Comparison of ENCODE assay signal across 8 mouse cellular contexts in genomic region chr19:6304787-6305516, GRCm38 (mm10). TPM values are rescaled to one million over a fixed set of nuclear protein-coding genes. Genes with fewer than 3 reads are reported as not detected.
A peak's percentile ranks its signal among the peaks of the same experiment; 100 is the strongest.
DNase-seq lines count a peak whose midpoint lies in the region; ATAC-seq and TF ChIP-seq lines count a peak whose summit lies in the region.

No protein-coding gene starts in this region.

- peaks cover 54% of the 10 kb centered on the region for H3K4me1 ChIP-seq in midbrain, embryonic 10.5 days
- H3K4me1 ChIP-seq in midbrain, embryonic 15.5 days: peaks cover 4% of the 10 kb centered on the region; the same call in 1 of the 2 replicates
- peaks cover 11% of the 10 kb centered on the region; the same call in 1 of the 2 replicates for H3K4me1 ChIP-seq in intestine, embryonic 15.5 days (replicated peaks)
- peaks cover 5% of the 10 kb centered on the region for H3K4me1 ChIP-seq in spleen, adult 2 months (ENCODE audit: control insufficient read depth, insufficient read depth, insufficient read length)

- H3K9me3 ChIP-seq in midbrain, embryonic 10.5 days (replicated peaks): no peaks in the 10 kb centered on the region
- H3K9me3 ChIP-seq in midbrain, embryonic 15.5 days: no peaks in the 10 kb centered on the region
- no peaks in the 10 kb centered on the region for H3K9me3 ChIP-seq in intestine, embryonic 15.5 days

- peak; percentile 88 for DNase-seq in midbrain, embryonic 10.5 days (ENCODE audit: low spot score)
- peak; percentile 88 to 92 for DNase-seq in cerebellum, postnatal 36 days
- peak; percentile 95 for DNase-seq in gastrocnemius, adult 18-20 months (ENCODE audit: low spot score)
- peak; percentile 70 to 91 for DNase-seq in left cerebral cortex, postnatal 10 days (ENCODE audit: extremely low spot score in 1 of 2, low spot score in 2 of 2)
- peak; percentile 91 for DNase-seq in mesoderm, embryonic 11.5 days (ENCODE audit: low read depth, low spot score)
- peak; percentile 71 to 90 for DNase-seq in spleen, adult 2 months (ENCODE audit: low read depth in 1 of 2, low spot score in 2 of 2)

- intact Hi-C loops in left cerebral cortex, postnatal 10 days (cut with DNase I): loop anchor here (2.0 kb wide), 1 partner anchor 36 kb away; no protein-coding TSS in a partner anchor

- no peak overlapping the region for H3K4me3 ChIP-seq in midbrain, embryonic 10.5 days
- no peak overlapping the region for H3K4me3 ChIP-seq in midbrain, embryonic 15.5 days
- no peak overlapping the region for H3K4me3 ChIP-seq in intestine, embryonic 15.5 days (replicated peaks)
- H3K4me3 ChIP-seq in spleen, adult 2 months (ENCODE audit: extremely low read depth, insufficient read depth, insufficient read length): no peak overlapping the region

- TF ChIP-seq CTCF in spleen, adult 2 months (IDR thresholded peaks at IDR 0.05; ENCODE audit: extremely low read depth, insufficient read depth, insufficient read length, insufficient replicate concordance): peak; percentile 97

- no peak overlapping the region for H3K9ac ChIP-seq in midbrain, embryonic 15.5 days
- H3K9ac ChIP-seq in intestine, embryonic 15.5 days: no peak overlapping the region

- WGBS in midbrain, embryonic 10.5 days: 26% methylated on average over 5 of the region's 5 CpGs
- WGBS in midbrain, embryonic 15.5 days: 23% methylated on average over 5 of the region's 5 CpGs
- 22% methylated on average over 5 of the region's 5 CpGs for WGBS in intestine, embryonic 15.5 days
- 26% methylated on average over 5 of the region's 5 CpGs for WGBS in spleen, adult 2 months

- H3K27me3 ChIP-seq in midbrain, embryonic 10.5 days (ENCODE audit: low read depth, poor library complexity, severe bottlenecking): peaks cover 10% of the 10 kb centered on the region
- 0 out of 2 replicates have a peak, but pooled peaks cover 7% of the 10 kb centered on the region for H3K27me3 ChIP-seq in midbrain, embryonic 15.5 days (replicated peaks)
- H3K27me3 ChIP-seq in intestine, embryonic 15.5 days (replicated peaks): no peaks in the 10 kb centered on the region
- no peaks in the 10 kb centered on the region for H3K27me3 ChIP-seq in spleen, adult 2 months (ENCODE audit: control insufficient read depth, insufficient read depth, low read length)

- peaks cover 9% of the 10 kb centered on the region for H3K36me3 ChIP-seq in midbrain, embryonic 10.5 days
- no peaks in the 10 kb centered on the region for H3K36me3 ChIP-seq in midbrain, embryonic 15.5 days (replicated peaks)
- no peaks in the 10 kb centered on the region for H3K36me3 ChIP-seq in intestine, embryonic 15.5 days
- 0 out of 2 replicates have a peak, but pooled peaks cover 1% of the 10 kb centered on the region for H3K36me3 ChIP-seq in spleen, adult 2 months (ENCODE audit: control insufficient read depth, insufficient read depth, low read length)

- H3K4me2 ChIP-seq in midbrain, embryonic 15.5 days: no peak overlapping the region
- no peak overlapping the region for H3K4me2 ChIP-seq in intestine, embryonic 15.5 days (replicated peaks)

- peak overlapping the region; percentile 7; the same call in 1 of the 2 replicates for H3K27ac ChIP-seq in midbrain, embryonic 10.5 days (replicated peaks)
- H3K27ac ChIP-seq in midbrain, embryonic 15.5 days: no peak overlapping the region
- 0 out of 2 replicates have a peak overlapping the region, but pooled peaks have one; percentile 22 for H3K27ac ChIP-seq in intestine, embryonic 15.5 days
- no peak overlapping the region for H3K27ac ChIP-seq in spleen, adult 2 months (ENCODE audit: insufficient read depth, low read length)

- TF ChIP-seq POLR2A in spleen, adult 2 months (IDR thresholded peaks at IDR 0.05; ENCODE audit: low read depth, low read length): no peak

- ATAC-seq in midbrain, embryonic 15.5 days (replicated peaks): no peak; the same call in 1 of the 2 replicates
- ATAC-seq in intestine, embryonic 15.5 days: peak; percentile 54

RNA-seq across cellular contexts. Expression of gene Cdc42bpg, which starts 1.3 kb away (rescaled TPM):
- polyA plus RNA-seq in midbrain, embryonic 10.5 days (2016; fragmentation: Nextera tagmentation; extraction: Ambion mirVana): 0.11 and 0.15 TPM in 2 replicates
- 0.40 and 0.47 TPM in 2 replicates for polyA plus RNA-seq in midbrain, embryonic 15.5 days (2015; fragmentation: Nextera tagmentation; extraction: Ambion mirVana)
- total RNA-seq in gastrocnemius, adult 18-20 months (2021): 1 to 10 TPM; 6.4 to 8.8 TPM
- 1.0 and 1.4 TPM in 2 replicates for polyA plus RNA-seq in intestine, embryonic 15.5 days (2015; fragmentation: Nextera tagmentation; extraction: Ambion mirVana)
- total RNA-seq in left cerebral cortex, postnatal 10 days (2021): 1 to 10 TPM; 2.6 to 4.8 TPM
- polyA plus RNA-seq in spleen, adult 2 months (2012; rRNA removed): 7.7 and 8.9 TPM in 2 replicates

RNA-seq across cellular contexts. Expression of gene Ehd1, which starts 28.4 kb away (rescaled TPM):
- 81.6 and 93.5 TPM in 2 replicates for polyA plus RNA-seq in midbrain, embryonic 10.5 days (2016; fragmentation: Nextera tagmentation; extraction: Ambion mirVana)
- polyA plus RNA-seq in midbrain, embryonic 15.5 days (2015; fragmentation: Nextera tagmentation; extraction: Ambion mirVana): 107 and 111 TPM in 2 replicates
- 10 to 100 TPM; 30.2 to 40.3 TPM for total RNA-seq in gastrocnemius, adult 18-20 months (2021)
- polyA plus RNA-seq in intestine, embryonic 15.5 days (2015; fragmentation: Nextera tagmentation; extraction: Ambion mirVana): 88.8 and 115 TPM in 2 replicates
- 10 to 100 TPM; 45.0 to 49.0 TPM for total RNA-seq in left cerebral cortex, postnatal 10 days (2021)
- 285 and 377 TPM in 2 replicates for polyA plus RNA-seq in spleen, adult 2 months (2012; rRNA removed)

RNA-seq across cellular contexts. Expression of gene Men1, which starts 29.8 kb away (rescaled TPM):
- polyA plus RNA-seq in midbrain, embryonic 10.5 days (2016; fragmentation: Nextera tagmentation; extraction: Ambion mirVana): 124 and 128 TPM in 2 replicates
- 79.8 and 85.6 TPM in 2 replicates for polyA plus RNA-seq in midbrain, embryonic 15.5 days (2015; fragmentation: Nextera tagmentation; extraction: Ambion mirVana)
- total RNA-seq in gastrocnemius, adult 18-20 months (2021): 1 to 10 TPM; 6.2 to 6.9 TPM
- 68.8 and 71.9 TPM in 2 replicates for polyA plus RNA-seq in intestine, embryonic 15.5 days (2015; fragmentation: Nextera tagmentation; extraction: Ambion mirVana)
- total RNA-seq in left cerebral cortex, postnatal 10 days (2021): 10 to 100 TPM; 65.8 to 66.4 TPM
- 54.2 and 57.2 TPM in 2 replicates for polyA plus RNA-seq in spleen, adult 2 months (2012; rRNA removed)

RNA-seq across cellular contexts. Expression of gene Map4k2, which starts 36.0 kb away (rescaled TPM):
- polyA plus RNA-seq in midbrain, embryonic 10.5 days (2016; fragmentation: Nextera tagmentation; extraction: Ambion mirVana): 11.3 and 13.8 TPM in 2 replicates
- polyA plus RNA-seq in midbrain, embryonic 15.5 days (2015; fragmentation: Nextera tagmentation; extraction: Ambion mirVana): 20.0 and 21.7 TPM in 2 replicates
- total RNA-seq in gastrocnemius, adult 18-20 months (2021): 1 to 10 TPM; 7.4 to 8.3 TPM
- polyA plus RNA-seq in intestine, embryonic 15.5 days (2015; fragmentation: Nextera tagmentation; extraction: Ambion mirVana): 8.8 and 11.0 TPM in 2 replicates
- total RNA-seq in left cerebral cortex, postnatal 10 days (2021): 10 to 100 TPM; 72.1 to 80.9 TPM
- 487 and 792 TPM in 2 replicates for polyA plus RNA-seq in spleen, adult 2 months (2012; rRNA removed)

RNA-seq across cellular contexts. Expression of gene Sf1, which starts 58.5 kb away (rescaled TPM):
- 189 and 194 TPM in 2 replicates for polyA plus RNA-seq in midbrain, embryonic 10.5 days (2016; fragmentation: Nextera tagmentation; extraction: Ambion mirVana)
- 112 and 119 TPM in 2 replicates for polyA plus RNA-seq in midbrain, embryonic 15.5 days (2015; fragmentation: Nextera tagmentation; extraction: Ambion mirVana)
- total RNA-seq in gastrocnemius, adult 18-20 months (2021): 10 to 100 TPM; 76.2 to 89.8 TPM
- polyA plus RNA-seq in intestine, embryonic 15.5 days (2015; fragmentation: Nextera tagmentation; extraction: Ambion mirVana): 118 and 129 TPM in 2 replicates
- total RNA-seq in left cerebral cortex, postnatal 10 days (2021): 100 to 1,000 TPM; 178 to 194 TPM
- polyA plus RNA-seq in spleen, adult 2 months (2012; rRNA removed): 177 and 239 TPM in 2 replicates

Comparison
In these comparisons a context has a peak if more than half of its experiments do, and no peak if none do; other contexts are left out.
1. H3K27ac ChIP-seq: peak in midbrain, embryonic 10.5 days (single experiment) and intestine, embryonic 15.5 days (single experiment); none in midbrain, embryonic 15.5 days (single experiment) and spleen, adult 2 months (single experiment).
2. Peak in every context shown above with its lines, with median percentiles within 50 percentile points of each other: DNase-seq.